Mouse (Mus musculus) neural tube, postnatal 0 days (tissue): ENCODE data around the gene Hist1h3a. TPM values are rescaled to one million over a fixed set of nuclear protein-coding genes. Genes with fewer than 3 reads are reported as not detected.

Source experiments
- microRNA-seq: library from miRNA; unstranded; fragments of <30 nt; microRNA quantifications from one replicate; pipeline ENCODE4, GENCODE M21; 2016
- polyA plus RNA-seq: library from polyadenylated mRNA; unstranded; fragments of >200 nt; fragmentation: Nextera tagmentation; extraction: Ambion mirVana; gene quantifications from 2 replicates; pipeline ENCODE4 v1.2.1, GENCODE M21; 2015

Gene Hist1h3a
- polyA plus RNA-seq, result 0.66 and 0.94 TPM in 2 replicates

GRCm38 (mm10) chr13:23761871-23762821 is at the start of gene Hist1h3a:
Gene Hist1h3a, minus strand, starts transcription at chr13:23762386.

GRCm38 (mm10) chr13:23806422-23807052 is 44.4 kb upstream of the Hist1h3a start, which contains the start of gene Slc17a2:
Gene Slc17a2, plus strand, starts transcription at chr13:23806993.

GRCm38 (mm10) chr13:23769613-23770012 is 7.4 kb upstream of the Hist1h3a start, which contains the start of gene Trim38:
Gene Trim38, plus strand, starts transcription at chr13:23769913.

GRCm38 (mm10) chr13:23763586-23764323 is 1.6 kb upstream of the Hist1h3a start, which contains the start of gene Hist1h1a:
Gene Hist1h1a, plus strand, starts transcription at chr13:23763666.

DNA sequence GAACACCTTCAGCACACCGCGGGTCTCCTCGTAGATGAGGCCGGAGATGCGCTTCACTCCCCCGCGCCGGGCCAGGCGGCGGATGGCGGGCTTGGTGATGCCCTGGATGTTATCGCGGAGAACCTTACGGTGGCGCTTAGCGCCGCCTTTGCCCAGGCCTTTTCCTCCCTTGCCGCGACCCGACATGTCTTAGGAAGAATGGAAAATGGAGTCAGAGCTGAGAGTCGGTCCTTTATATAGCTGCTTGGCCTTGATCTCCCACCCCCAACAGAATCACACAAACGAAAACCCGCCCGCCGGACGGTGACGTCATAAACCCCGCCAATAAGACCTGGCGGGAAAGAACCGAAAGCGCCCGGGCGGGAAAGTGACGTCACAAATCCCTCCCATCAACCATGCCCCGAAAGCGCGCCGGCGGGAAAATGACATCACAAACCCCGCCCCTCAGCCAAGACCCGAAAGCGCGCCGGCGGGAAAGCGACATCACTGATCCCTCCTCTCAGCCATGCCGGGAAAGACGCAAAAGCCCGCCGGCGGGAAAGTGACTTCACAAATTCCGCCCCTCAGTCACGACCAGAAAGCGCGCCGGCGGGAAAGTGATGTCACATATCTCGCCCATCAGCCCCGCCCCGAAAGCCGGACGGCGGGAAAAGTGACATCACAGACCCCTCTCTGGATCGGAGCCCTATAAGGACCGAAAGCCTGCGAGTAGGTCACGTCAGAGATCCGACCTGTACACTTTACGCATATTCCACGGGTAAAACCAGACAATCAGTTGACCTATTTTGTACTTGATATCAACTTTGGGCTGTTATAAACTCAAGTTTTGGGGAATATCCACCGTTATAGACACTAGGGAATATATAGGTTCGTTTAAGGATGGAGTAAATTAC is 968 bp downstream of the Hist1h3a start, which contains the start of gene Hist1h4a:
Gene Hist1h4a, minus strand, starts transcription at position 259 of the 893 bp plus-strand sequence.

DNA sequence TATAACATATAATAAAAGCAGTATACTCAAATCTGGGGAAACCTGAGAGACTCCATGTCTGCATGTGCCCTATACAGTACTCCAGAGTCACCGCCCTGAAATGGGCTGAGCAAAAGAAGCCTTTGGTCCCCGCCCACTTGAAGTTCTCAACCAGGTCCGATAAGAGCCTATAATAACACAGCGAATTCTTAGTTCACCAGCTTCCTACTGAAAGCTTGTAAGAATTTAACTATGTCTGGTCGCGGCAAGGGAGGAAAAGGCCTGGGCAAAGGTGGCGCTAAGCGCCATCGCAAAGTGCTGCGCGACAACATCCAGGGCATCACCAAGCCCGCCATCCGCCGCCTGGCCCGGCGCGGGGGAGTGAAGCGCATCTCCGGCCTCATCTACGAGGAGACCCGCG is 5.4 kb downstream of the Hist1h3a start, which contains the start of gene Hist1h4b:
Gene Hist1h4b, plus strand, starts transcription at position 224 of the 400 bp plus-strand sequence.

DNA sequence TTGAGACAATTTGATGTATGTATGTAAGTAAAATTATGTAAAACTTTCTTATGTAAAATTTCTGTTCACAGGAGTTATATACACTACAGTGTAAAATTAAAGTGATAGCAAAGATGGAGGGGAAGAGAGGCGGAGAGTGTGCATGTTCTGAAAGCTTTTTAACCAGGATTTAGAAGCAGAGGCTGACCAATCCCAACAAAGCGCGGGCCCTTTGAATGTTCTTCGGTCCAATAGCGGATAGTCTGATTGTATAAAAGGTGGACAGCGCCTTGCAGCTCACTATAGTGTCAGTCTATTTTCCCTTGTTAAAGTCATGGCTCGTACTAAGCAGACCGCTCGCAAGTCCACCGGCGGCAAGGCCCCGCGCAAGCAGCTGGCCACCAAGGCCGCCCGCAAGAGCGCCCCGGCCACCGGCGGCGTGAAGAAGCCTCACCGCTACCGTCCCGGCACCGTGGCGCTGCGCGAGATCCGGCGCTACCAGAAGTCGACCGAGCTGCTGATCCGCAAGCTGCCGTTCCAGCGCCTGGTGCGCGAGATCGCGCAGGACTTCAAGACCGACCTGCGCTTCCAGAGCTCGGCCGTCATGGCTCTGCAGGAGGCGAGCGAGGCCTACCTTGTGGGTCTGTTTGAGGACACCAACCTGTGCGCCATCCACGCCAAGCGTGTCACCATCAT is 10.0 kb downstream of the Hist1h3a start, which contains the start of gene Hist1h3b:
Gene Hist1h3b, plus strand, starts transcription at position 201 of the 675 bp plus-strand sequence.

GRCm38 (mm10) chr13:23750839-23751477 is 11.2 kb downstream of the Hist1h3a start, which contains the start of gene Hist1h2ab:
Gene Hist1h2ab, plus strand, starts transcription at chr13:23751126.

DNA sequence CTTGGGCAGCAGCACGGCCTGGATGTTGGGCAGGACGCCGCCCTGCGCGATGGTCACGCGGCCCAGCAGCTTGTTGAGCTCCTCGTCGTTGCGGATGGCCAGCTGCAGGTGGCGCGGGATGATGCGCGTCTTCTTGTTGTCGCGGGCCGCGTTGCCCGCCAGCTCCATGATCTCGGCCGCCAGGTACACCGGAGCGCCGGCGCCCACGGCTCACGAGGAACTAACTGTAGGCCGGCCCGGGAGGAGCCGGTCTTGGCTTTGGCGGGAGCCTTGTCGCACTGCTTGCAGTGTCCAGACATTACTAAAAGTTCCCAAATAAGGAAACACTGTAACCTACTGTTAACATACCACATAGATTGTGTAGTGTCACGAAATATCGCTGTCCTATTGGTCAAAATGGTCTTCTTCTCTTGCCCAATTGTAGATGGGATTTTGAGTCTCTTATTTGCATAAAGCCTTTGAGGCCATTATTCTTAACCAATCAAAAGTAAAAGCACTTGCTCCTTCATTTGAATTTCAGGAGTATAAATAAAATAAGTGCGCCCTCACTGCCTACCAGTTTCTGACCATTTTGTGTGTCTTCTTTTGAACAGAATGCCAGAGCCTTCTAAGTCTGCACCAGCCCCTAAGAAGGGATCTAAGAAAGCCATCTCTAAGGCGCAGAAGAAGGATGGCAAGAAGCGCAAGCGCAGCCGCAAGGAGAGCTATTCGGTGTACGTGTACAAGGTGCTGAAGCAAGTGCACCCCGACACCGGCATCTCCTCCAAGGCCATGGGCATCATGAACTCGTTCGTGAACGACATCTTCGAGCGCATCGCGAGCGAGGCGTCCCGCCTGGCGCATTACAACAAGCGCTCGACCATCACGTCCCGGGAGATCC is 15.7 kb downstream of the Hist1h3a start, which contains the start of gene Hist1h2bb:
Gene Hist1h2bb, plus strand, starts transcription at position 534 of the 880 bp plus-strand sequence.

GRCm38 (mm10) chr13:23745381-23746161 is 16.6 kb downstream of the Hist1h3a start, which contains the start of gene Hist1h3c:
Gene Hist1h3c, minus strand, starts transcription at chr13:23745602.

GRCm38 (mm10) chr13:23738677-23739068 is 23.5 kb downstream of the Hist1h3a start, which contains the start of gene Hist1h1c:
Gene Hist1h1c, plus strand, starts transcription at chr13:23738808.

Small RNA genes lying within 50 kb of the gene (microRNA-seq; reads per million reads assigned to microRNA genes)
- not detected for gene Gm44314
- not detected for gene Gm44484

Other genes with a start within 250 kb of the Hist1h3a start
- gene Hist1h4h, start 231.3 kb downstream of the Hist1h3a start, polyA plus RNA-seq, result 0.92 and 4.6 TPM in 2 replicates
- gene Hist1h2af, start 228.5 kb downstream of the Hist1h3a start, polyA plus RNA-seq, result 1.7 TPM in 1 of 2 replicates, not detected in the other
- 1.3 TPM in 1 of 2 replicates, not detected in the other for gene Hist1h3g, start 227.0 kb downstream of the Hist1h3a start, polyA plus RNA-seq
- 0.09 and 0.36 TPM in 2 replicates for gene Hist1h2bh, start 219.0 kb downstream of the Hist1h3a start, polyA plus RNA-seq
- gene Hist1h3f, start 218.3 kb downstream of the Hist1h3a start, polyA plus RNA-seq, result 0.21 TPM in 1 of 2 replicates, not detected in the other
- not detected in 2 replicates for gene Hist1h4f, start 210.7 kb downstream of the Hist1h3a start, polyA plus RNA-seq
- gene Hist1h1d, start 209.1 kb downstream of the Hist1h3a start, polyA plus RNA-seq, result 0.09 and 0.13 TPM in 2 replicates
- 1.5 and 2.0 TPM in 2 replicates for gene Hist1h3e, start 200.0 kb downstream of the Hist1h3a start, polyA plus RNA-seq
- gene Hist1h2ae, start 191.2 kb downstream of the Hist1h3a start, polyA plus RNA-seq, result 7.7 and 9.3 TPM in 2 replicates
- 1.5 and 3.0 TPM in 2 replicates for gene Hist1h2bg, start 191.0 kb downstream of the Hist1h3a start, polyA plus RNA-seq
- 0.65 TPM in 1 of 2 replicates, not detected in the other for gene Hist1h2bf, start 188.2 kb downstream of the Hist1h3a start, polyA plus RNA-seq
- gene Hist1h2ad, start 188.0 kb downstream of the Hist1h3a start, polyA plus RNA-seq, result not detected in 2 replicates
- gene Hist1h3d, start 186.6 kb downstream of the Hist1h3a start, polyA plus RNA-seq, result 0.58 and 0.66 TPM in 2 replicates
- gene Hist1h4d, start 180.8 kb downstream of the Hist1h3a start, polyA plus RNA-seq, result 25.2 and 28.2 TPM in 2 replicates
- gene Hist1h2be, start 141.3 kb downstream of the Hist1h3a start, polyA plus RNA-seq, result 0.80 and 0.89 TPM in 2 replicates
- 7.7 and 9.3 TPM in 2 replicates for gene Hist1h1e, start 139.8 kb downstream of the Hist1h3a start, polyA plus RNA-seq
- 0.19 and 0.41 TPM in 2 replicates for gene Hist1h2ac, start 78.4 kb downstream of the Hist1h3a start, polyA plus RNA-seq
- 37.8 and 45.4 TPM in 2 replicates for gene Hist1h2bc, start 78.2 kb downstream of the Hist1h3a start, polyA plus RNA-seq
- gene Hist1h1t, start 66.6 kb downstream of the Hist1h3a start, polyA plus RNA-seq, result not detected in 2 replicates
- gene Hist1h4c, start 63.9 kb downstream of the Hist1h3a start, polyA plus RNA-seq, result 2.4 and 3.7 TPM in 2 replicates
- gene Hfe, start 51.5 kb downstream of the Hist1h3a start, polyA plus RNA-seq, result 6.6 and 7.2 TPM in 2 replicates
- 16.4 and 22.5 TPM in 2 replicates for gene Hist1h1c, start 23.6 kb downstream of the Hist1h3a start, polyA plus RNA-seq
- gene Hist1h3c, start 16.8 kb downstream of the Hist1h3a start, polyA plus RNA-seq, result not detected in 2 replicates
- gene Hist1h2bb, start 15.7 kb downstream of the Hist1h3a start, polyA plus RNA-seq, result 0.62 TPM in 1 of 2 replicates, not detected in the other
- gene Hist1h2ab, start 11.3 kb downstream of the Hist1h3a start, polyA plus RNA-seq, result 2.7 and 4.7 TPM in 2 replicates
- 0.58 TPM in 1 of 2 replicates, not detected in the other for gene Hist1h3b, start 10.1 kb downstream of the Hist1h3a start, polyA plus RNA-seq
- gene Hist1h4b, start 5.4 kb downstream of the Hist1h3a start, polyA plus RNA-seq, result 1.2 TPM in 1 of 2 replicates, not detected in the other
- 0.54 TPM in 1 of 2 replicates, not detected in the other for gene Hist1h4a, start 1.2 kb downstream of the Hist1h3a start, polyA plus RNA-seq
- gene Hist1h1a, start 1.3 kb upstream of the Hist1h3a start, polyA plus RNA-seq, result 0.50 and 0.66 TPM in 2 replicates
- gene Trim38, start 7.5 kb upstream of the Hist1h3a start, polyA plus RNA-seq, result not detected in 2 replicates
- gene Slc17a2, start 44.6 kb upstream of the Hist1h3a start, polyA plus RNA-seq, result not detected in 2 replicates
- not detected in 2 replicates for gene Slc17a3, start 77.0 kb upstream of the Hist1h3a start, polyA plus RNA-seq
- gene Slc17a1, start 105.4 kb upstream of the Hist1h3a start, polyA plus RNA-seq, result not detected in 2 replicates
- not detected in 2 replicates for gene Slc17a4, start 152.6 kb upstream of the Hist1h3a start, polyA plus RNA-seq
- gene Hist1h2ba, start 171.8 kb upstream of the Hist1h3a start, polyA plus RNA-seq, result not detected in 2 replicates
- gene Hist1h2aa, start 172.1 kb upstream of the Hist1h3a start, polyA plus RNA-seq, result not detected in 2 replicates
- gene Scgn, start 228.8 kb upstream of the Hist1h3a start, polyA plus RNA-seq, result 0.88 and 0.98 TPM in 2 replicates